Mouse (Mus musculus): ENCODE results near the gene Tnn. TPM values are rescaled to one million over a fixed set of nuclear protein-coding genes. Genes with fewer than 3 reads are reported as not detected.

The Tnn gene
- polyA plus RNA-seq (2012; rRNA removed), result 0.03 and 0.09 TPM in 2 replicates

DNA sequence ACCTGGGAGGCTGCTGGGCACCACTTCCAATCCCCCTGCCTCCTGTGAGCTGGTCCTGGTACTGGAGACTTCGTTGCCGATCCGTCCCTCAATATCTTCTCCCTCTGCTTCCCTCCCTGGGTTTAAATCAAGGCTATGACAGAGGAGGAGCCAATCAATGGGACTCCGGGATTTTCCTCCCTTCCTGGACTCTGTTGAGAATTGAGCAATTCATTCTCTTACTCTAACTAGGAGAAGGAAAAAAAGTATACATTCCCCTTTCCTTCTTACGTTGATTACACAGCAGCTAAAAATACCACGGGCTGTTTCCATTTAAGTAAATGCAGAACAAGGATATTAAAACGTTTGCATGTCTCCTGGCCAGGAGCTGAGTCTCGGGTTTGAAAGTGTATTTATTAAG, at the start of gene Tnn:
Gene Tnn, minus strand, starts transcription at position 101 of the 400 bp plus-strand sequence.

DNA sequence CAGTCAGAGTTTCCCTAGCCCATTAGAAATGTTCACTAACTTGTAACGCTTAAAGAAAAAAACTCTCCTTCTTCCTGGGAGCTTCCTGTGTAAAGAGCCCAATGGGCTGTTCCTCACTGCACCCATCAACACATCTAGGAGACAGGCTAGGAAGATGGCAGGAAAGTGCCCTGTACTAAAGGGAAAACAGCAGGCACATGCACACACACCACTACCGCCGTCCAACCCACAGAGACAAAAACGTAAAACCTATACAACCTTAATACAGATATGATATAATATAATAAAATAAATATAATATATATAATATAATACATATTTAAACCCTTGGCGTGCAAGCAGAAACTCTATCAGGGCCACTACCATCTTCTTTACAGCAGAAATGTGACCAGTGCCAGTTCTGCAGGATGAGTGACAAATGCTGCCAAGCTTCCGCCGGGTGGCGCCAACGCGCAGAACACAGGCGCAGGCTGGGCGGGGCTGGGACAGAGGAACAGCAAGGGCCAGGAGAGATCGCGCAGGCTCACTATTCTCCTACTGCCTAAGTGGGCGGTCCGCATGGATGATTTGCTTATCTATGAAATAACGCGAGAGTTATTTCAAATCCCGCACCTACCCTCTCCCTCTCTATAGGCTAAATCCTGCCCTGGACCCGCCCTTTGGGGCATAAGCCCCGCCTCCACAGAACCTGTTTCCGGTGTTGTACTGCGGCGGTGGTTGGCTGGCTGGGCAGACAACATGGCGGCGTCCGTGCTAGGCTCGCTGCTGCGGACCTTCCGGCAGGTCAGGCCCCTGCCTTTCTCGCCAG, 41.4 kb upstream of the Tnn start, which contains the start of gene Mrps14:
Gene Mrps14, plus strand, starts transcription at position 687 of the 808 bp plus-strand sequence.

DNA sequence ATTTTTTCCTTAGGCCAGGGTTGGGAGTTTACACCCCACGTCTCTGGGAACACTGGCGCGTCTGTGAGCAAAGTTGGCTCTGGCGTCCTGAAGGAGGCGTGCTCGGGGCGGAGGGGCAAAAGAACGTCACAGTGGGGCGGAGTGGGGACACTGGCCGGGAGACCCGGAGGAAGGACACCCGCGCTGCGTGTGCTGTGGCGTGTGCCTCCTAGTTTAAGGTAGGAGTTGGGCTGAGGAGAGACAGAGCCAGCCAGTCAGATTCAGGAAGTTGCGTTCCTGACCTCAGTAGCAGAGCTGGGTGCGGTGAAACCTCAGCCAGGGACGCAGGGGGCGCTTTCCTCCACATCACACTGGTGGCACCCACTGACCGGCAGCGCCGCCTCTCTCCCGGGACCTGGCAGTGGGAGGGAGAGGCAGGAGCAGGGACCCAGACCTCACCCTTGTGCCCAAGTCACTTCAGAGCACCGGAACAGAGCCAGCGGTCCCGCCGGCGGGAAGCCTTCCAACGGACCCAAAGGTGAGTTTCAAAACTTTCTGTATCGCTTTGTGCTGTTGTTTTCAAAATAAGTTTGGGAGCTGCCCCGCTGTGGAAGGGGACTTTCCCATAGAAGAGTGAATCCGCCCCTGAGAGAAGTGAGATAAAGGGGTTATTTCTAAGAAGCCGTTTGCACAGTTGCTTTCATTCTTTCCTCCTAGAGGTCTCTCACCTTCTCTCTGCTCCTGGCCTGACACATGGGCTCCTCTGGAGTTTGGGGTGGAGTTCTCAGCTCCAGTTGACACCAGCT, 109.0 kb downstream of the Tnn start, which contains the start of gene 4930523C07Rik:
Gene 4930523C07Rik, plus strand, starts transcription at position 146 of the 785 bp plus-strand sequence.

Other genes with a start within 250 kb of the Tnn start
- 9.9 and 10.1 TPM in 2 replicates for gene 4930523C07Rik, start 109.2 kb downstream of the Tnn start, polyA plus RNA-seq (2012; rRNA removed)
- 14.3 and 17.6 TPM in 2 replicates for gene Mrps14, start 41.6 kb upstream of the Tnn start, polyA plus RNA-seq (2012; rRNA removed)
- 4.7 and 7.8 TPM in 2 replicates for gene Cacybp, start 59.3 kb upstream of the Tnn start, polyA plus RNA-seq (2012; rRNA removed)